In the genomic region with DNA sequence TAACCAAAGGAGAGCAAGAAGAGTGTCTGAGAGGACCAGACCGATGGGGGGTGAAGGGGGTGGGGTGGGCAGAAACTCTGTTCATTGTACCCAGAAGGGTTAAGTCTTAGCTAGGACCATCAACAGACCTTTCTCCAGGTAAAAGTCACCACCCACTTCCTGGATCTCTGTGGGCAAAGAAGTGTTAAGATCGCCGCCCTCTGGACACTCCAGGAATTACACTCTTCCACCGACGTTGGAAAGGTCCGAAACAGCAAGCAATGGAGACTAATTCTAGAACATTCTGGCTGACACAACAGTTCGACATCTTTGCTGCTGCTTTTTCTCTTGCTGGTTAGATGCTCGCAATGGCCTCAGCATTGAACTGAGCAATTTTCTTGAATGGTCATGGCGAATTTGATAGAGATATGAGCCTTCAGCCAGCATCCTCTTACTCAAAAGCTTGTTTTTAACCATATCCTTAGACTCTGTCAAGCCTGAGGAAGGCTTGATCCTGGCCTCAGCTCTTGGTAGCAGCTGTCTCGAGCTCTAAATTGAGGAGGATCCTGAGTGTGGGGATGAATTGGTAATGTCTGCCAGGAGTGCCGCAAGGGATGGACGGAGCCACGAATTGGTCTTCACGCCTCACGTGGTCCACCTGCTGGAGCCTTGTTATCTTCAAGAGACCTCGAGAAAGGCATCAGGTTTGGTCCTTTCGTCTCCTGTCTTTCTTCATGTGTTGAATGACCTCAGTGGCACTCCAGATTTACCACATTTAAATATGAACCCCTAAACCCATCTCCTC, we compare ENCODE assay signal across 9 mouse cellular contexts. TPM values are rescaled to one million over a fixed set of nuclear protein-coding genes. Genes with fewer than 3 reads are reported as not detected.
DNase-seq lines count a peak whose midpoint lies in the region; ATAC-seq lines count a peak whose summit lies in the region.
"Had no signal": no experiment of that assay in that cellular context is flagged by ENCODE, and none has a peak within 500 bp of the region (broad histone marks: within the 10 kb centered on the region; RNA-seq: fewer than 3 reads in every experiment).

No protein-coding gene starts in this region.

- no peaks in the 10 kb centered on the region for H3K9me3 ChIP-seq in liver, embryonic 12.5 days (replicated peaks)
- H3K9me3 ChIP-seq: heart, embryonic 13.5 days had no signal

- H3K9ac ChIP-seq in liver, embryonic 12.5 days: no peak overlapping the region
- H3K9ac ChIP-seq: heart, embryonic 13.5 days had no signal

- H3K27me3 ChIP-seq in liver, embryonic 12.5 days (replicated peaks): peaks cover 22% of the 10 kb centered on the region; the same call in 1 of the 2 replicates

- peak; percentile 53 to 73 for DNase-seq in cerebellum, postnatal 14 days
- DNase-seq in cerebellum, adult 8-10 months: no peak
- peak; percentile 68 for DNase-seq in liver
- peak; percentile 41 for DNase-seq in adrenal gland, postnatal 25 days
- peak; percentile 36 to 71 for DNase-seq in kidney, postnatal 36 days
- DNase-seq in natural killer cell, adult 2 months (ENCODE audit: low spot score in 2 of 2): peak; percentile 45 to 59
- DNase-seq in frontal cortex, postnatal 10 days (ENCODE audit: low spot score in 2 of 2): no peak

- ATAC-seq in liver, embryonic 12.5 days: no peak

- H3K4me2 ChIP-seq in liver, embryonic 12.5 days: no peak overlapping the region

- no peak overlapping the region for H3K4me3 ChIP-seq in liver, embryonic 12.5 days
- H3K4me3 ChIP-seq: heart, embryonic 13.5 days had no signal

- H3K27ac ChIP-seq in liver, embryonic 12.5 days: no peak overlapping the region
- H3K27ac ChIP-seq: heart, embryonic 13.5 days had no signal

- 43% methylated on average over 17 of the region's 17 CpGs for WGBS in liver, embryonic 12.5 days (ENCODE audit: insufficient replicate concordance)

- H3K36me3 ChIP-seq in liver, embryonic 12.5 days: no peaks in the 10 kb centered on the region
- H3K36me3 ChIP-seq: heart, embryonic 13.5 days had no signal

- peaks cover 10% of the 10 kb centered on the region for H3K4me1 ChIP-seq in liver, embryonic 12.5 days

RNA-seq across cellular contexts. Expression of gene Ifnlr1, which starts 19.7 kb away (rescaled TPM):
- 0.06 and 0.07 TPM in 2 replicates for polyA plus RNA-seq in liver, embryonic 12.5 days (2016; fragmentation: Nextera tagmentation; extraction: Ambion mirVana)
- total RNA-seq in adrenal gland, postnatal 25 days (2021): 0.18 and 0.19 TPM in 2 replicates

Comparison
In these comparisons a context has a peak if more than half of its experiments do, and no peak if none do; other contexts are left out.
1. DNase-seq: peak in cerebellum, postnatal 14 days (2 of 2), liver (single experiment), adrenal gland, postnatal 25 days (single experiment), kidney, postnatal 36 days (2 of 2) and natural killer cell, adult 2 months (2 of 2); none in cerebellum, adult 8-10 months (single experiment) and frontal cortex, postnatal 10 days (0 of 2).